Mouse (Mus musculus): ENCODE data around the gene Psmd5. TPM values are rescaled to one million over a fixed set of nuclear protein-coding genes. Genes with fewer than 3 reads are reported as not detected.
A peak's percentile ranks its signal among the peaks of the same experiment; 100 is the strongest.

Gene Psmd5
- 128 and 131 TPM in 2 replicates for polyA plus RNA-seq (2016; fragmentation: Nextera tagmentation; extraction: Ambion mirVana)

DNA sequence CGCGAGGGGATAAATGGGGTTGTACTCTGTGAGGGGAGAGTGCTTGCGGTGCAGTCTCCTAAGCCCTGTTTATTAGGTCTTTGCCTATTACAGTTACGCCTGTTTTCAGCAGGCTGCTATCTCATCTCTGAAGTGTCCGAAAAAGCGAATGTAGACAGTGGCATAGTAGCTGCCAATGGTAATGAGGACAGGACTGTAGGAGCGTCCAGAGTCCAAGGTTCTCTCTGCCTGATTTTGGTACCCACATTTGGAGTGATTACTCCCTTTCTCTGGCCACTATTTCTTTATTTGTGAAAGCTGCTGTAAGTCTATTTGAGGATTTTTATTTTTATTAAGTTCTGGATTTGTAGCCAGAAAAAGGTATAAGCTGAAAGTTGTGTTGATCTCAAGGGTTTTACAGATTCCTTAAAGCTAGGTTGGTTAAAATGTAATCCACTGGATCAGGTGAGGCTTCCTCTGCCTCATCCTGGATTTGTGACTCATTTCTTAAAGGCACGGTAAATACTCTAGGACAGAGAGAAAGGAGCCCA lies at the start of gene Psmd5:
Gene Psmd5 (minus strand): TSS at position 153 of the 530 bp plus-strand sequence.
- DNase-seq (ENCODE audit: low spot score) = no peak
- H3K36me3 ChIP-seq = no peaks in the 10 kb centered on the region
- peaks cover 53% of the 10 kb centered on the region for H3K27me3 ChIP-seq (ENCODE audit: low read depth, poor library complexity, severe bottlenecking)
- H3K27ac ChIP-seq = no peak within 1 kb of the TSS
- peaks cover 16% of the 10 kb centered on the region for H3K4me1 ChIP-seq
- no peaks in the 10 kb centered on the region for H3K9me3 ChIP-seq (replicated peaks)
- peak within 1 kb of the TSS; percentile 23 for H3K4me3 ChIP-seq
- WGBS = 13% methylated on average over 8 of the region's 8 CpGs

DNA sequence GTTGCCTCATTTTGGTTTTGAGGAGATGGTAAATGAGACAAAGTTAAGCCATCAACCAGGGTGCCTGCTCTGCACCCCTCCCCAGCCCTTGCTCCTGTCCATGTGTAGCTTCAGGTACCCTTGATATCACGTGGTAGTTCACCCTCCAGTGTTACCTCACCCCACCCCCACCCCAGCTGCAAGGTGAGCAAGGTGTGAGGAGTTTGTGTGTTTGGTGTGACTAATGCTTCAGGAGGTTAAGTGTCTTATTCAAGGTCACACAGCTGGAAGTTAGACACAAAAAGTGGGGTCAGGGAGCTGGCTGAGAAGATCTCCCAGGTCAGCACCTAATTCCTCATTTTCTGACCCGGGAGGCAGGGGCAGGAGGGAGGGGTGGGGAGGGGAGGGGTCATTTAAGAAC lies 48.0 kb upstream of the Psmd5 start:
- 13% methylated on average over 2 of the region's 2 CpGs for WGBS
- Histone ChIP-seq H3K27ac (no peak overlapping the region), H3K36me3 (no peaks in the 10 kb centered on the region), H3K9me3 (replicated peaks) (no peaks in the 10 kb centered on the region), H3K4me3 (no peak overlapping the region), H3K27me3 (ENCODE audit: low read depth, poor library complexity, severe bottlenecking) (peaks cover 45% of the 10 kb centered on the region; the same call in 1 of the 2 replicates), H3K4me1 (peaks cover 23% of the 10 kb centered on the region)
- DNase-seq (ENCODE audit: low spot score) = no peak

DNA sequence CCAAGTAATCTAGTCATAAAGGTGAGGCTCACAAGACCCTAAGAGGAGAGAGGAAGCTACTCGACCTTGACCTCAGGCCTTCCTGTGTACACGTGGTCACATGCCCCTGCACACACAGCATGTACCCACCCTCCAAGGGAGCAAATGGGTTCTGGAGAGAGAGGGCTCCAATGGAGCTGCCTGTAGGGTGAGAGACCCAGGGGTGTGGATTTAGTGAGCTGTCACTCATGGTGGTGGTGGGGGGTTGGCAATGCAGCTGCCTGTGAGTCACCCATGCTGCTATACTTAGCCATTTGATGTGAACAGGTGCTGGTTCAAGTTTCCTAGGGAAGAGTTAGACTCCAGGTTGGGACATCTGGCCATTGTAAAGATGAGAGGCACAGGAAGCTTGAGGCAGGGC lies 45.4 kb upstream of the Psmd5 start:
- 53% methylated on average over 2 of the region's 2 CpGs for WGBS
- H3K27me3 ChIP-seq (ENCODE audit: low read depth, poor library complexity, severe bottlenecking) = peaks cover 68% of the 10 kb centered on the region
- DNase-seq (ENCODE audit: low spot score) = no peak
- H3K9me3 ChIP-seq (replicated peaks) = no peaks in the 10 kb centered on the region
- H3K4me1 ChIP-seq = peaks cover 14% of the 10 kb centered on the region
- H3K4me3 ChIP-seq = no peak overlapping the region
- no peak overlapping the region for H3K27ac ChIP-seq
- H3K36me3 ChIP-seq = no peaks in the 10 kb centered on the region

- no peak for DNase-seq (ENCODE audit: low spot score)
- Histone ChIP-seq H3K27ac (no peak overlapping the region), H3K4me3 (no peak overlapping the region), H3K9me3 (replicated peaks) (no peaks in the 10 kb centered on the region), H3K27me3 (ENCODE audit: low read depth, poor library complexity, severe bottlenecking) (peaks cover 94% of the 10 kb centered on the region), H3K4me1 (peaks cover 20% of the 10 kb centered on the region), H3K36me3 (no peaks in the 10 kb centered on the region)
- WGBS = 44% methylated on average over 2 of the region's 2 CpGs
These were observed 40.3 kb upstream of the Psmd5 start for GRCm38 (mm10) chr2:34915103-34915502.

GRCm38 (mm10) chr2:34914823-34915082 lies 40.0 kb upstream of the Psmd5 start:
- DNase-seq (ENCODE audit: low spot score) = no peak
- peaks cover 97% of the 10 kb centered on the region for H3K27me3 ChIP-seq (ENCODE audit: low read depth, poor library complexity, severe bottlenecking)
- WGBS = 27% methylated on average over 2 of the region's 2 CpGs
- no peaks in the 10 kb centered on the region for H3K9me3 ChIP-seq (replicated peaks)
- H3K27ac ChIP-seq = no peak overlapping the region
- peaks cover 20% of the 10 kb centered on the region for H3K4me1 ChIP-seq
- H3K4me3 ChIP-seq = no peak overlapping the region
- H3K36me3 ChIP-seq = no peaks in the 10 kb centered on the region

- Histone ChIP-seq H3K36me3 (no peaks in the 10 kb centered on the region), H3K27ac (peak overlapping the region; percentile 62), H3K4me3 (peak overlapping the region; percentile 68), H3K27me3 (ENCODE audit: low read depth, poor library complexity, severe bottlenecking) (peaks cover 99% of the 10 kb centered on the region), H3K9me3 (replicated peaks) (no peaks in the 10 kb centered on the region), H3K4me1 (peaks cover 20% of the 10 kb centered on the region)
- WGBS = 5% methylated on average over 43 of the region's 50 CpGs
- DNase-seq (ENCODE audit: low spot score) = no peak
These were observed 39.5 kb upstream of the Psmd5 start for GRCm38 (mm10) chr2:34914069-34914822.

- H3K9me3 ChIP-seq (replicated peaks) = no peaks in the 10 kb centered on the region
- H3K4me3 ChIP-seq = peak within 1 kb of the TSS; percentile 68
- peak within 1 kb of the TSS; percentile 62 for H3K27ac ChIP-seq
- peaks cover 97% of the 10 kb centered on the region for H3K27me3 ChIP-seq (ENCODE audit: low read depth, poor library complexity, severe bottlenecking)
- peaks cover 20% of the 10 kb centered on the region for H3K4me1 ChIP-seq
- H3K36me3 ChIP-seq = no peaks in the 10 kb centered on the region
- peak; percentile 53 for DNase-seq (ENCODE audit: low spot score)
- 1% methylated on average over 56 of the region's 64 CpGs for WGBS
These were observed 38.7 kb upstream of the Psmd5 start, which contains the start of gene Phf19 for GRCm38 (mm10) chr2:34913218-34914068. Phf19 (minus strand) TSS chr2:34914026.

GRCm38 (mm10) chr2:34912613-34913012 lies 37.8 kb upstream of the Psmd5 start:
- Histone ChIP-seq H3K36me3 (no peaks in the 10 kb centered on the region), H3K9me3 (replicated peaks) (no peaks in the 10 kb centered on the region), H3K4me1 (peaks cover 20% of the 10 kb centered on the region), H3K27ac (no peak overlapping the region), H3K27me3 (ENCODE audit: low read depth, poor library complexity, severe bottlenecking) (peaks cover 96% of the 10 kb centered on the region), H3K4me3 (peak overlapping the region; percentile 68)
- WGBS = 39% methylated on average over 7 of the region's 7 CpGs
- DNase-seq (ENCODE audit: low spot score) = no peak

GRCm38 (mm10) chr2:34911871-34912270 lies 37.1 kb upstream of the Psmd5 start:
- H3K27me3 ChIP-seq (ENCODE audit: low read depth, poor library complexity, severe bottlenecking) = peaks cover 96% of the 10 kb centered on the region

DNA sequence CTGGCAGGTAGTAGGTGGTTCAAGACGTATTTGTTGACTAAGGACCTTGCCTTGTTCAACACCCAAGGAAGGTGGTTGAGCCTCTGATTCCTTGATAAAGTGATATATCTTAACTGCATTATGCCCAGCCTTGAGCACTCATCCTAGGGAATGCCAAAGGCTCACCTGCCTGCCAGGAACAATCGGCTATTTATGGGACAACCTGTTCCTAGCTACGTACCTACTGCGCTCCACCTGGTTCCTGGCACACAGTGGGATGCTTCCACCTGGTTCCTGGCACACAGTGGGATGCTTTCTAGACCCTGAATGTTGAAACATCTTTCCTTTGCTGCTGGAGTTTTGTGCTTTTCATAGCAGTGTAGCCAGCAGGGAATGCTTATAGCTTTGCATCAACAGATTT lies 35.0 kb upstream of the Psmd5 start:
- peaks cover 29% of the 10 kb centered on the region for H3K4me1 ChIP-seq
- H3K9me3 ChIP-seq (replicated peaks) = no peaks in the 10 kb centered on the region
- H3K36me3 ChIP-seq = no peaks in the 10 kb centered on the region
- no peak overlapping the region for H3K4me3 ChIP-seq
- no peak for DNase-seq (ENCODE audit: low spot score)
- H3K27ac ChIP-seq = no peak overlapping the region
- peaks cover 83% of the 10 kb centered on the region for H3K27me3 ChIP-seq (ENCODE audit: low read depth, poor library complexity, severe bottlenecking)
- WGBS = 88% methylated on average over 4 of the region's 4 CpGs

More at GRCm38 (mm10) chr2:34911871-34912270, 37.1 kb upstream of the Psmd5 start:
- peaks cover 20% of the 10 kb centered on the region for H3K4me1 ChIP-seq
- H3K4me3 ChIP-seq = no peak overlapping the region
- no peak for DNase-seq (ENCODE audit: low spot score)
- 75% methylated on average over 5 of the region's 5 CpGs for WGBS
- H3K27ac ChIP-seq = no peak overlapping the region
- no peaks in the 10 kb centered on the region for H3K9me3 ChIP-seq (replicated peaks)
- no peaks in the 10 kb centered on the region for H3K36me3 ChIP-seq

GRCm38 (mm10) chr2:34906861-34907604 lies 32.3 kb upstream of the Psmd5 start:
- WGBS = 57% methylated on average over 12 of the region's 12 CpGs
- no peak for DNase-seq (ENCODE audit: low spot score)
- Histone ChIP-seq H3K4me1 (peaks cover 18% of the 10 kb centered on the region), H3K27me3 (ENCODE audit: low read depth, poor library complexity, severe bottlenecking) (peaks cover 56% of the 10 kb centered on the region), H3K9me3 (replicated peaks) (no peaks in the 10 kb centered on the region), H3K36me3 (no peaks in the 10 kb centered on the region), H3K4me3 (no peak overlapping the region), H3K27ac (no peak overlapping the region)

GRCm38 (mm10) chr2:34906426-34906825 lies 31.7 kb upstream of the Psmd5 start:
- DNase-seq (ENCODE audit: low spot score) = no peak
- Histone ChIP-seq H3K4me3 (no peak overlapping the region), H3K9me3 (replicated peaks) (no peaks in the 10 kb centered on the region), H3K27ac (no peak overlapping the region), H3K4me1 (peaks cover 18% of the 10 kb centered on the region), H3K36me3 (no peaks in the 10 kb centered on the region), H3K27me3 (ENCODE audit: low read depth, poor library complexity, severe bottlenecking) (peaks cover 50% of the 10 kb centered on the region)
- WGBS = 51% methylated on average over 6 of the region's 6 CpGs
